Mouse (Mus musculus): ENCODE results near the gene Cldn5. TPM values are rescaled to one million over a fixed set of nuclear protein-coding genes. Genes with fewer than 3 reads are reported as not detected.

The Cldn5 gene
- polyA plus RNA-seq, 1 experiment from 2014 or later: 16.4 TPM

DNA sequence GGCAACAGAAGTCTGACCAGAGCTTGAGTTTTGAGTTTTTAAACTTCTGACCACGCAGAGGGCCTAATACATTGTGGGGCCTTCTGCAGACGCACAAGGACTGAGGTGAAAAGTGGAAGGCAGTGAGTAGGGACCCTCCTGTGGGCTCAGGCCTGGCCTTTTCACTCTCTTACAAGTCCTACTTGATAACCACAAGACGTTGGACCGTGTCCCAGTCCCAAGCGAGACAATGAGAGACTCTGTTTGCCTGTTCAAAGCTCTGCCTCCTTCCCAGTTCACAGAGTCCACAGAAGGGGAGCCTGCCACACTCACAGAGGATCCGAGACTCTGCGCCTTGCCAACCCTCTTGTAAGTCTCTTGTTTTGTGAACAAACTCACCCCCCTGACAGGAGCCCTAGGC is 20.0 kb downstream of the Cldn5 start:
- WGBS: 94% methylated on average over 7 of the region's 7 CpGs
- Histone ChIP-seq H3K36me3 (ENCODE audit: control insufficient read depth, insufficient read depth, low read length) (peaks cover 35% of the 10 kb centered on the region), H3K27me3 (ENCODE audit: control insufficient read depth, insufficient read depth, low read length) (no peaks in the 10 kb centered on the region), H3K27ac (replicated peaks; ENCODE audit: low read depth, low read length) (no peak overlapping the region), H3K9me3 (ENCODE audit: control insufficient read depth, low read length) (no peaks in the 10 kb centered on the region), H3K4me1 (ENCODE audit: control insufficient read depth, insufficient read depth, low read length) (no peaks in the 10 kb centered on the region), H3K4me2 (ENCODE audit: low read depth, severe bottlenecking) (no peak overlapping the region), H3K4me3 (ENCODE audit: low read depth, low read length) (no peak overlapping the region), H3K9ac (ENCODE audit: low read length) (no peak overlapping the region)
- no peak for DNase-seq (ENCODE audit: low spot score)
- no peak for ATAC-seq (ENCODE audit: insufficient number of reproducible peaks, low FRiP score, low TSS enrichment, low read depth)

DNA sequence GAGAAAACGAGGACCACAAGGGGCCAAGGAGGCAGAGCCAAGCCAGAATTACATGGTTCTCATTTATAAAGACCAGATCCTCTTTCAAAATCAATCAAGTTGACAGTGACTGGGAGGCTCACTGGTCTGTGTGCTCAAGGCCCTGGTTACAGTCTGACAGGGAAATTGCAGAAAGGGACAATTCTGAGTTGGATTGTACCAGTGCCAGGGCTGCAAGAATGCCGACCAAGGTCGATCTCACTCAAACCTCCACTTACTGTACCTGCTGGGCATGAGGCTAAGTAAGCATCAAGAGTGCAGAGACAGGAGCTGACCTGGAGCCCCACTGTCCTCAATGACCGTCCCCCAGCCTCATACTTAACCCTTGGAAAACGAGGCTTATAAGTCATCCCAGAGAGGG is 21.5 kb downstream of the Cldn5 start:
- H3K4me3 ChIP-seq (ENCODE audit: low read depth, low read length): no peak overlapping the region
- H3K36me3 ChIP-seq (ENCODE audit: control insufficient read depth, insufficient read depth, low read length): peaks cover 32% of the 10 kb centered on the region
- no peak overlapping the region for H3K9ac ChIP-seq (ENCODE audit: low read length)
- ATAC-seq (ENCODE audit: insufficient number of reproducible peaks, low FRiP score, low TSS enrichment, low read depth) (no peak), DNase-seq (ENCODE audit: low spot score) (no peak)
- WGBS: 91% methylated on average over 5 of the region's 5 CpGs
- no peaks in the 10 kb centered on the region for H3K27me3 ChIP-seq (ENCODE audit: control insufficient read depth, insufficient read depth, low read length)
- no peak overlapping the region for H3K27ac ChIP-seq (replicated peaks; ENCODE audit: low read depth, low read length)
- no peaks in the 10 kb centered on the region for H3K4me1 ChIP-seq (ENCODE audit: control insufficient read depth, insufficient read depth, low read length)
- H3K4me2 ChIP-seq (ENCODE audit: low read depth, severe bottlenecking): no peak overlapping the region
- H3K9me3 ChIP-seq (ENCODE audit: control insufficient read depth, low read length): no peaks in the 10 kb centered on the region

DNA sequence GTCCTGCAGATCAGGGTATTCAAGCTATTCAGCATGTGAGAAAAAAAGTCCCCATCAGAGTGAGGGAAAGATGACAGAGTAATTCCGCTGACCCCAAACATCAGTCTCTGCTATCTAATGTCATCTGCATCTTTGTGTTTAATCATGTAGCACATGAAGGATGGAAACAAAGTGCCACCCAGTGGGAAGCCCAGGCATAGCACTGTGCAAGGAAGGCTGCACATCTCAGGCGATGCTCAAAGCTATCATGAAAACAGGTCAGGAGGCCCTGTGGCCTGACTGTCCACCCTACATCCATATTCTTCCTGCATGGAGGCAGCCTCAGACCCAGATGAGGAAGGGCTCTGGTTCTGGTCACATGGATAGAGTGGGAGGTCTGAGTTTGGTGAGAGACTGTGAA is 22.2 kb downstream of the Cldn5 start:
- no peaks in the 10 kb centered on the region for H3K4me1 ChIP-seq (ENCODE audit: control insufficient read depth, insufficient read depth, low read length)
- peaks cover 35% of the 10 kb centered on the region for H3K36me3 ChIP-seq (ENCODE audit: control insufficient read depth, insufficient read depth, low read length)
- ATAC-seq (ENCODE audit: insufficient number of reproducible peaks, low FRiP score, low TSS enrichment, low read depth) (no peak), DNase-seq (ENCODE audit: low spot score) (peak; percentile 32)
- H3K9me3 ChIP-seq (ENCODE audit: control insufficient read depth, low read length): no peaks in the 10 kb centered on the region
- no peak overlapping the region for H3K27ac ChIP-seq (replicated peaks; ENCODE audit: low read depth, low read length)
- no peak overlapping the region for H3K9ac ChIP-seq (ENCODE audit: low read length)
- 76% methylated on average over 2 of the region's 2 CpGs for WGBS
- no peak overlapping the region for H3K4me3 ChIP-seq (ENCODE audit: low read depth, low read length)
- H3K4me2 ChIP-seq (ENCODE audit: low read depth, severe bottlenecking): no peak overlapping the region
- H3K27me3 ChIP-seq (ENCODE audit: control insufficient read depth, insufficient read depth, low read length): no peaks in the 10 kb centered on the region

DNA sequence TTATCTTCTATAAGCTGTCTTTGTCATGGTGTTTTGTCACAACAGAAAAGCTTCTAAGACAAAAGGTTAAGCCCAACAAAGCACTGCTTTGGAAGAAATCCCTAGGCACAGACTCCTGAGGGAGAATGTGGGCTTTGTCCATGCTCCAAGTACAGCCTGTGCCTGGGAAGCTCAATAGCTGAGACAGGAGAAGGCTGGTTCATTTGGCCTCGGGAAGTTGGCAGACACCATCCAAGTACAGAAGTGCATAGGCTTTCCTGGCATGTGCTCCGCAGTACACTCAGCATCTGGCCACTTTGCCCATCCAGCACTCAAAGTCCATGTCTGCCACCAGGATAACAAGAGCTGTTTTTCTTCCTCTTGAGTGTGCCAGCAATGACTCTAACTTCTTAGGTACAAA is 29.1 kb downstream of the Cldn5 start:
- ATAC-seq (ENCODE audit: insufficient number of reproducible peaks, low FRiP score, low TSS enrichment, low read depth): no peak
- 100% methylated on average over 2 of the region's 2 CpGs for WGBS
- Histone ChIP-seq H3K4me1 (ENCODE audit: control insufficient read depth, insufficient read depth, low read length) (no peaks in the 10 kb centered on the region), H3K9ac (ENCODE audit: low read length) (no peak overlapping the region), H3K36me3 (ENCODE audit: control insufficient read depth, insufficient read depth, low read length) (peaks cover 22% of the 10 kb centered on the region; the same call in 1 of the 2 replicates), H3K4me3 (ENCODE audit: low read depth, low read length) (no peak overlapping the region), H3K9me3 (ENCODE audit: control insufficient read depth, low read length) (no peaks in the 10 kb centered on the region), H3K27ac (replicated peaks; ENCODE audit: low read depth, low read length) (no peak overlapping the region), H3K4me2 (ENCODE audit: low read depth, severe bottlenecking) (no peak overlapping the region), H3K27me3 (ENCODE audit: control insufficient read depth, insufficient read depth, low read length) (no peaks in the 10 kb centered on the region)
- DNase-seq (ENCODE audit: low spot score): no peak

DNA sequence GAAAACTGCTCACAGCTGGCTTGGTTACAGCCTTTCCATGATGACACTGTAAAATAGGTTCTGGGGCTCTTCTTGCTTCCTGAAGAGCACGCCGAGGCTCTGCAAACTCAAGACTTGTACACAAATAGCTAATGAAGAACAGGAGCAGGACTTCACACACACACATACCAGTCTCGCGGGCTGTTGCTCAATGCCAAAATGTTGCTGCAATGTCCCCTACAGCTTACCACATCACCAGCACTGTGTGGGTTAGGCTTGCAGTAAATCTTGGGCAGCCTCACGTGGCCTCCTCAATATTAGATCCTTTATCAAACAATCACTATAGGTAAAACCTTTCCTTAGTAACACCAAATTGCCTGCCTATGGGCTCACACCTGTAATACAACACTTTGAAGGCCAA is 32.4 kb downstream of the Cldn5 start:
- no peaks in the 10 kb centered on the region for H3K9me3 ChIP-seq (ENCODE audit: control insufficient read depth, low read length)
- 89% methylated on average over 5 of the region's 5 CpGs for WGBS
- no peak overlapping the region for H3K27ac ChIP-seq (replicated peaks; ENCODE audit: low read depth, low read length)
- DNase-seq (ENCODE audit: low spot score) (no peak), ATAC-seq (ENCODE audit: insufficient number of reproducible peaks, low FRiP score, low TSS enrichment, low read depth) (no peak)
- no peak overlapping the region for H3K9ac ChIP-seq (ENCODE audit: low read length)
- H3K27me3 ChIP-seq (ENCODE audit: control insufficient read depth, insufficient read depth, low read length): no peaks in the 10 kb centered on the region
- H3K4me2 ChIP-seq (ENCODE audit: low read depth, severe bottlenecking): no peak overlapping the region
- peaks cover 15% of the 10 kb centered on the region; the same call in 1 of the 2 replicates for H3K36me3 ChIP-seq (ENCODE audit: control insufficient read depth, insufficient read depth, low read length)
- H3K4me1 ChIP-seq (ENCODE audit: control insufficient read depth, insufficient read depth, low read length): peaks cover 4% of the 10 kb centered on the region; the same call in 1 of the 2 replicates
- no peak overlapping the region for H3K4me3 ChIP-seq (ENCODE audit: low read depth, low read length)

DNA sequence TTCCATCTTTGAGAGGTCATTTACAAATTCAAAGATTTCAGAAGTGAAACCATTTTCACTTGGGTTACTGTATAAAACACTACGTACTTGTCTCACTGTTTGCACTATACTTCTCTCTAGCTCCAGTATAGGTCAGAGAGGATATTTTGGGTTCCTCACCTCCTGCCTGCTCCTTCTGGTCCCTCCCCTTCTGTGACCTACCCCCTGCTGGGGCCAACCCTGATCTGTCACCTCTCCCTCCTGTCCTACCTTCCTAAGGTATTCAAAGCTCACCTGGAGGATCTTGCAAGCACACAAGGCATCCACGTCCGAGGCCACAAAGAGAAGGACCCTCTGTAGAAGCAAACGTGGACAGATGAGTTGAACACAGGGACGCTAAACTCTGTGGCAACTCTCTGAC is 34.4 kb downstream of the Cldn5 start:
- Histone ChIP-seq H3K4me2 (ENCODE audit: low read depth, severe bottlenecking) (peak overlapping the region; percentile 79), H3K27ac (replicated peaks; ENCODE audit: low read depth, low read length) (no peak overlapping the region)
- DNase-seq (ENCODE audit: low spot score): no peak

DNA sequence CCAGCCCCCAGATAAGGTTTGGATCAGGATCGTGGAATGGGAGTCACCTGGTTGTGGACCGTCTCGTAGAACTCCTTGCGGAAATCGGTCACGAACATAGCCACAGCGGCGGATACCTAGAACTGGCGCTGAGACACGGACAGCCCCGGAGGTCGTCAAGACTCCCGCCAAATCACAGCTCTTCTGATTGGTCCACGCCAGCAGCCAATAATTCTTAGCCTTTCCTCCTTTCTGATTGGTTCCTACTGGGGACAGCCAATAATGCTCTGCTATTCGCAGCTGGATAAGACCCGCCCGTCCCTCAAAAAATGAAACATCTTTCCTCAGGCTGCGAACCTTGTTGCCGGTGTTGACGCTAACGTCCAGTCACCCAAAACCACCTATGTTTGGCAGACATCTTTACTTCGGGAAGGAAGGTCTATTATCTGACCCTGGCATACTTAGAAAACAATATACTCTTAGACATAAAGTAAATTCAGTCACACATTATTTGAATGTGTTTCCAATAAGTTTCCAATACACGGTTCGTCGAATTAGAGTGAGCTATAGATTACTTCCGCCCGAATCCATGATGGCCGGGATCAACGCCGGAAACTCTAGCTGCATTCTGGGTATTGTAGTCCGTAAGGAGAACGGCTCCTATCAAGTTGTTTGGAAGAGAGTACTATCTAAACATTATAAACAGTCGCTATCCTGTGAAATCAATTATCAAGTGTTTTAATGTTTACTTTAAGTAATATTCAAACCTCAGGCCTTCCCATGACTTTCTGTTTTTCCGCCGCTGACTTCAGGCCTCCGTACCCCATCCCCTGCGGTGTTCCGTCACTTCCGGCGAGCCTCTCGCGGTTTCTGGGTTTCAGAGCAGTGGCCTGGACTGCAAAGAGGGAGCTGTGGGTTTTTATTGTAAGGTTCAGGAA is 35.1 kb downstream of the Cldn5 start, which contains the start of the genes Ufd1 and Cdc45:
Ufd1 (plus strand) TSS at position 312 of the 917 bp plus-strand sequence.
Cdc45 (minus strand) TSS at position 520 of the 917 bp plus-strand sequence.
- H3K9ac ChIP-seq (ENCODE audit: low read length): peak within 1 kb of the TSS; percentile 77
- H3K4me3 ChIP-seq (ENCODE audit: low read depth, low read length): peak within 1 kb of the TSS; percentile 72
- peak within 1 kb of the TSS; percentile 79 for H3K4me2 ChIP-seq (ENCODE audit: low read depth, severe bottlenecking)
- H3K36me3 ChIP-seq (ENCODE audit: control insufficient read depth, insufficient read depth, low read length): peaks cover 12% of the 10 kb centered on the region; the same call in 1 of the 2 replicates
- ATAC-seq (ENCODE audit: insufficient number of reproducible peaks, low FRiP score, low TSS enrichment, low read depth): peak; percentile 96
- no peaks in the 10 kb centered on the region for H3K9me3 ChIP-seq (ENCODE audit: control insufficient read depth, low read length)
- under 1% methylated on average over 42 of the region's 42 CpGs for WGBS
- DNase-seq (ENCODE audit: low spot score): peak; percentile 92
- H3K27me3 ChIP-seq (ENCODE audit: control insufficient read depth, insufficient read depth, low read length): no peaks in the 10 kb centered on the region
- no peak within 1 kb of the TSS; the same call in 1 of the 2 replicates for H3K27ac ChIP-seq (replicated peaks; ENCODE audit: low read depth, low read length)
- peaks cover 4% of the 10 kb centered on the region; the same call in 1 of the 2 replicates for H3K4me1 ChIP-seq (ENCODE audit: control insufficient read depth, insufficient read depth, low read length)

More for the DNA sequence above, 34.4 kb downstream of the Cldn5 start:
- peak; percentile 33 for ATAC-seq (ENCODE audit: insufficient number of reproducible peaks, low FRiP score, low TSS enrichment, low read depth)
- Histone ChIP-seq H3K9ac (ENCODE audit: low read length) (peak overlapping the region; percentile 73), H3K4me3 (ENCODE audit: low read depth, low read length) (peak overlapping the region; percentile 72), H3K4me1 (ENCODE audit: control insufficient read depth, insufficient read depth, low read length) (peaks cover 4% of the 10 kb centered on the region; the same call in 1 of the 2 replicates), H3K9me3 (ENCODE audit: control insufficient read depth, low read length) (no peaks in the 10 kb centered on the region), H3K27me3 (ENCODE audit: control insufficient read depth, insufficient read depth, low read length) (no peaks in the 10 kb centered on the region), H3K36me3 (ENCODE audit: control insufficient read depth, insufficient read depth, low read length) (peaks cover 12% of the 10 kb centered on the region; the same call in 1 of the 2 replicates)
- 7% methylated on average over 5 of the region's 5 CpGs for WGBS

DNA sequence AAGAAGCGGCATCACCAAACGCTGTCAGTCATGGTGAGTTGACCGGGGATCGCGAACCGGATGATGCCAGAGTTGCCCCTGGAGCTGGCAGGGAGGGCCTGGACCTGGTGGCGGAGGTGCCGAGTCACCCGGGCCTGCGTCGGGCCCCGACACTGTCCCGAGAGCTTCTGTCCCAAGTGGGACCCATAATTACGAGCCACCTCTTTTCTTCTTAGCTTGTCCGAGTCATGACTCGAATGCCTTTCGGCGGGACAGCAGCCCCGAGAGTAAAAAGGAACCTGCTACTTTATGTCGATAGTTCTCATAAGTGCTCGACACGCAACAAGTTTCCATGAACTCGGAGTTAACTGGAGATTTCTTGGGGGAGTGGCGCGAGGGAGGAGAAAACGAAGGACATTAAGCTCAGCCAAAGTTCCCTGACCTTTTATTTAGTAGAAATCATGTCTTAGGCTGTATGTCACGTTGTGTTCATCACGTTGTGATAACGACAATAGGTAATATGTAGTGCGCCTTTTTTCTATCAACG is 35.8 kb downstream of the Cldn5 start:
- Histone ChIP-seq H3K27me3 (ENCODE audit: control insufficient read depth, insufficient read depth, low read length) (no peaks in the 10 kb centered on the region), H3K9me3 (ENCODE audit: control insufficient read depth, low read length) (no peaks in the 10 kb centered on the region), H3K9ac (ENCODE audit: low read length) (peak overlapping the region; percentile 77), H3K36me3 (ENCODE audit: control insufficient read depth, insufficient read depth, low read length) (peaks cover 16% of the 10 kb centered on the region), H3K4me2 (ENCODE audit: low read depth, severe bottlenecking) (peak overlapping the region; percentile 49), H3K4me1 (ENCODE audit: control insufficient read depth, insufficient read depth, low read length) (peaks cover 4% of the 10 kb centered on the region; the same call in 1 of the 2 replicates), H3K27ac (replicated peaks; ENCODE audit: low read depth, low read length) (no peak overlapping the region), H3K4me3 (ENCODE audit: low read depth, low read length) (peak overlapping the region; percentile 72)
- WGBS: 2% methylated on average over 31 of the region's 31 CpGs
- no peak for DNase-seq (ENCODE audit: low spot score)
- peak; percentile 15 for ATAC-seq (ENCODE audit: insufficient number of reproducible peaks, low FRiP score, low TSS enrichment, low read depth)

All from limb, embryonic 11.5 days (tissue).